Mouse (Mus musculus): ENCODE results near the gene Syne3. TPM values are rescaled to one million over a fixed set of nuclear protein-coding genes. Genes with fewer than 3 reads are reported as not detected.

Gene Syne3
- polyA plus RNA-seq, 1 experiment from 2014 or later = 0.29 TPM

DNA sequence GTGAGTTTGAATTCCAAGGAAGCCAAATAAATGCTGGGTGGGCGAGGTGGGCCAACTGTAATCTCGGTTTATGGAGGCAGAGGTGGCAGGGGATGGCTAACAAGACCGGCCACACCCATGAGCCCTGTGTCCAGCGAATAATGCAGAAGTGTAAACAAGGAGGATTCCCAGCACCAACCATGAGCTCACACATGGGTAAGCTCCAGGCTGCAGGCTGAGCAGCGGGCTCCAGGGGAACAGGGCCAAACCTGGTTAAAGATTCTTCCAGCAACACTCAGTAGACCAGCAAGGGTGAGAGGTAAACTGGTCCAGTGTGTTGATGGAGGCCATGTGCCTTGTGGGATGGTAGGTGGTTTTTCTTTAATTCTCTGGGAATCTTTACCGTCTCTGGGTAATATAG is 53.2 kb downstream of the Syne3 start:
- no peak for ATAC-seq (ENCODE audit: insufficient read depth)
- peaks cover 13% of the 10 kb centered on the region; the same call in 1 of the 2 replicates for H3K27me3 ChIP-seq (ENCODE audit: insufficient read depth, low read length)
- no peak overlapping the region for H3K9ac ChIP-seq
- H3K4me3 ChIP-seq (ENCODE audit: low read depth, low read length) = no peak overlapping the region
- no peaks in the 10 kb centered on the region for H3K36me3 ChIP-seq (ENCODE audit: insufficient read depth)
- no peaks in the 10 kb centered on the region for H3K9me3 ChIP-seq (ENCODE audit: low read depth, low read length)
- H3K4me1 ChIP-seq (ENCODE audit: insufficient read depth) = no peaks in the 10 kb centered on the region
- WGBS = 61% methylated on average over 6 of the region's 6 CpGs
- H3K4me2 ChIP-seq = no peak overlapping the region
- no peak for TF ChIP-seq CTCF (IDR thresholded peaks at IDR 0.05; ENCODE audit: low read depth)
- no peak overlapping the region for H3K27ac ChIP-seq (ENCODE audit: low read depth)
- DNase-seq = no peak

DNA sequence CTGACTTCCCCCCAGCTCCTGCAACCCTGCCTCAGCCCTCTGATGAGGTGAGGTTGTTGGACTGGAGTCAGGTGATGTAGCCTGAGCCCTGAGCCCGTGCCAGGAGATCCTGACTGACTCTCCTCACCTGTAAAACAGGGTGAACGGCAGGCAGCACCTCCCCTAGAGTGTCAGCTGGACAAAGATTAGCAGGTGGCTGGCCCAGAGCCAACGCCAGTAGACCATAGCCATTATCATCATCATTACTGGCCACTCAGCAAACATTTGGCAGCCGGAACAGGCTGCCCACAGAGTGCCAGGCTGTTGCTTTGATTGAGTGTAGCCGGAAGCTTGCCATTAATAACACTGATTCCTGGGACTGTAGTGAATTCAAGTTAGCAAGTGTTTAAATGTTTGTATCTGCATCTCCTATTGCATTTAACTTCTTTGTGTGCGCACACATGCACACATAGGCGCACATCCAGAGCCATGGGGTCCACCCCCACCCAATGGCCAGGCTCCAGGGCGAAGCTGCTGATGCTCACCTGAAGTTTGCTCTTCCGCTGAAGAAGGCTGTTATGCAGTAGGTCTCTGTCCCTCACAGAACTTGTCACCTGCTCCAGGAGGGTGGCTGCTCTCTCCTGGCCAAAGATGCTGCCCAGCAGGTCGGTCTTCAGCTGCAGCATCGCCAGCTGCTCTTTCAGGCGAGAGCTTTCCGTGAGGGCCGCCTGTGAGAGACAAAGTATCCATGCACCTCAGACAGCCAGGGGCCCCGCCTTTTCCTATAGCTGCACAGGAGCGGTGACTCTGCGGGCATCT is 54.4 kb downstream of the Syne3 start:
- DNase-seq (peak; percentile 48), ATAC-seq (ENCODE audit: insufficient read depth) (peak; percentile 20; the same call in 1 of the 2 replicates)
- WGBS = 52% methylated on average over 17 of the region's 17 CpGs
- H3K27ac ChIP-seq (ENCODE audit: low read depth) = no peak overlapping the region
- no peak overlapping the region for H3K9ac ChIP-seq
- H3K9me3 ChIP-seq (ENCODE audit: low read depth, low read length) = no peaks in the 10 kb centered on the region
- no peak overlapping the region for H3K4me2 ChIP-seq
- no peaks in the 10 kb centered on the region for H3K36me3 ChIP-seq (ENCODE audit: insufficient read depth)
- H3K4me3 ChIP-seq (ENCODE audit: low read depth, low read length) = no peak overlapping the region
- no peak for TF ChIP-seq CTCF (IDR thresholded peaks at IDR 0.05; ENCODE audit: low read depth)
- no peaks in the 10 kb centered on the region for H3K4me1 ChIP-seq (ENCODE audit: insufficient read depth)
- H3K27me3 ChIP-seq (ENCODE audit: insufficient read depth, low read length) = peaks cover 13% of the 10 kb centered on the region; the same call in 1 of the 2 replicates

DNA sequence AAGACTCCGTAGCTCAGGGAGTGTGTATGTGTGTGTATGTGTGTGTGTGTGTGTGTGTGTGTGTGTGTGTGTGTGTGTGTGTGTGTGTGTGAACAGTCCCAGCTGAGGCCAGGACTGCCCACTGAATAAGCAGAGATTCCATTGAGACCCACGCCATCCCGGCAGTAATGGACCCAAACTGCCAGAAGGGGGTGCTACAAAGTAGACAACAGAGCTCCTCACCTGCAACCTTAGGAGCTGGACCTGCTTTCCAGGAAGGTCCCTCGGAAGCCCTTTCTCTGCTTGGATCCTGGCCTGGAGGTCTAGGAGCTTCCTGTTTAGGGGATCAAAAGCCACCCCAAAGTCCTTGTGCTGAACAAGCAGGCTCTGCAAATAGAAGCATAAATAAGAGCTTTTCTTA is 55.7 kb downstream of the Syne3 start:
- Histone ChIP-seq H3K4me1 (ENCODE audit: insufficient read depth) (no peaks in the 10 kb centered on the region), H3K4me3 (ENCODE audit: low read depth, low read length) (no peak overlapping the region), H3K9me3 (ENCODE audit: low read depth, low read length) (no peaks in the 10 kb centered on the region), H3K36me3 (ENCODE audit: insufficient read depth) (no peaks in the 10 kb centered on the region), H3K27ac (ENCODE audit: low read depth) (no peak overlapping the region), H3K4me2 (no peak overlapping the region), H3K9ac (no peak overlapping the region), H3K27me3 (ENCODE audit: insufficient read depth, low read length) (0 out of 2 replicates have a peak, but pooled peaks cover 4% of the 10 kb centered on the region)
- TF ChIP-seq CTCF (IDR thresholded peaks at IDR 0.05; ENCODE audit: low read depth) = peak; percentile 68
- 12% methylated on average over 4 of the region's 4 CpGs for WGBS
- ATAC-seq (ENCODE audit: insufficient read depth) (no peak), DNase-seq (peak; percentile 74)

DNA sequence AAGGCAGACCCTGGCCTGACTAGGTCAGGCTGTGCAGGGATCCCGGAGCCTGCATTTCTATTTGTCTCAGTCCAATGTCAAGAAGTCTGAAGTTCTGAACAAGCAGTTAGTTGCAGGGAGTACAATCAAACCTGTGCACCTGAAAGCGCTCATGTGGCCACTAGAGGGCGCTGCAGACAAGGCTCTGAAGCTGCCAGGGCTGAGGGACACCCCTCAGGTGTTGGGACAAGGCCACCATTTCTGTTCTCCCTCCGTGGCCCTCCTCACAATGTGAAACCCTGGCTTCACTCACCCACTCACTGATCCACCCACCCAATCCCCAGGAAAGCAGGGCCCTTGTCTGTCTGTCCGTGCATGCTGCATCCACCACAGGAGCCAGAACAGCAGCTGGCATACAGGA is 57.2 kb downstream of the Syne3 start:
- H3K4me3 ChIP-seq (ENCODE audit: low read depth, low read length) = no peak overlapping the region
- no peaks in the 10 kb centered on the region for H3K36me3 ChIP-seq (ENCODE audit: insufficient read depth)
- H3K4me2 ChIP-seq = no peak overlapping the region
- H3K9me3 ChIP-seq (ENCODE audit: low read depth, low read length) = no peaks in the 10 kb centered on the region
- no peak overlapping the region for H3K27ac ChIP-seq (ENCODE audit: low read depth)
- peak; percentile 96 for TF ChIP-seq CTCF (IDR thresholded peaks at IDR 0.05; ENCODE audit: low read depth)
- ATAC-seq (ENCODE audit: insufficient read depth) (0 out of 2 replicates have a peak, but pooled peaks have one; percentile 47), DNase-seq (peak; percentile 86)
- no peak overlapping the region for H3K9ac ChIP-seq
- no peaks in the 10 kb centered on the region for H3K27me3 ChIP-seq (ENCODE audit: insufficient read depth, low read length)
- WGBS = 16% methylated on average over 5 of the region's 5 CpGs
- H3K4me1 ChIP-seq (ENCODE audit: insufficient read depth) = no peaks in the 10 kb centered on the region

DNA sequence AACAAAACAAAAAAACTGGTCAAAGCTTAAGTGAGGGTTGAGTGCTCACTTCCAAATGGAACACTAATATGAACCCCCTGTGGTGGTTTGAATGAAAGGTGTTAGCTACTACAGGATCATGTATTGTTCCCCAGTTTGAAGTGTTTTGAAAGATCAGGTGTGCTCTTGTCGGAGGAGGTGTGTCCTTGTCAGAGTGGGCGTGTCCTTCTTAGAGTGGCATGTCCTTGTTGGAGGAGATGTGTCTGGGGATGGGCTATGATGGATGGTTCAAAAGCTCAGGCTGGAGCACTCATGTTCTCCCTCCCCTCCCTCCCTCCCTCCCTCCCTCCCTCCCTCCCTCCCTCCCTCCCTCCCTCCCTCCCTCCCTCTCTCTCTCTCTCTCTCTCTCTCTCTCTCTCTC is 61.7 kb downstream of the Syne3 start:
- no peaks in the 10 kb centered on the region for H3K27me3 ChIP-seq (ENCODE audit: insufficient read depth, low read length)
- H3K27ac ChIP-seq (ENCODE audit: low read depth) = no peak overlapping the region
- no peak for DNase-seq
- H3K4me3 ChIP-seq (ENCODE audit: low read depth, low read length) = no peak overlapping the region
- no peaks in the 10 kb centered on the region for H3K4me1 ChIP-seq (ENCODE audit: insufficient read depth)
- 77% methylated on average over 2 of the region's 2 CpGs for WGBS
- no peak for TF ChIP-seq CTCF (IDR thresholded peaks at IDR 0.05; ENCODE audit: low read depth)
- no peak overlapping the region for H3K4me2 ChIP-seq
- H3K9me3 ChIP-seq (ENCODE audit: low read depth, low read length) = no peaks in the 10 kb centered on the region
- no peaks in the 10 kb centered on the region for H3K36me3 ChIP-seq (ENCODE audit: insufficient read depth)
- ATAC-seq (ENCODE audit: insufficient read depth) = no peak
- no peak overlapping the region for H3K9ac ChIP-seq

DNA sequence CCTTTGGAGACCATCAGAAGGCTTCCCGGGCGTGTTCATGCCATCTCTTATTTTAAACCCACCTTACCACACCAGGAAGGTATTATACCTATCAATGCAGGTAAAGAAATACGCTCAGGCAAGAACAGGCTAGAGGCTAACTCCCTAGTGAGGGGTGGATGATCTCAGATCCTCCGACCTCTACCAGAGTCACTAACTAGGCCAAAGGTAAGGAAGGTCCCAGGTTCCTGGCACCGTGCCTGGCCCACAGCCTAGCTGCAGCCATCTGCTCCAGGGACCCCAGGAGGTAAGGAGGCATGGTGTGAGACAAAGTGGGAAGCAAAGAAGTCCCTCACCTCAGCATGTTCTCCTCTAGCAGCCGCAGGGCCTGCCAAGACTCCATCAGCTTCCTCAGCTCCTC is 63.4 kb downstream of the Syne3 start:
- Histone ChIP-seq H3K9me3 (ENCODE audit: low read depth, low read length) (no peaks in the 10 kb centered on the region), H3K36me3 (ENCODE audit: insufficient read depth) (no peaks in the 10 kb centered on the region), H3K4me2 (no peak overlapping the region), H3K27ac (ENCODE audit: low read depth) (no peak overlapping the region), H3K27me3 (ENCODE audit: insufficient read depth, low read length) (no peaks in the 10 kb centered on the region), H3K9ac (no peak overlapping the region), H3K4me3 (ENCODE audit: low read depth, low read length) (no peak overlapping the region), H3K4me1 (ENCODE audit: insufficient read depth) (no peaks in the 10 kb centered on the region)
- DNase-seq = no peak
- WGBS = 89% methylated on average over 6 of the region's 6 CpGs
- ATAC-seq (ENCODE audit: insufficient read depth) = no peak
- no peak for TF ChIP-seq CTCF (IDR thresholded peaks at IDR 0.05; ENCODE audit: low read depth)

DNA sequence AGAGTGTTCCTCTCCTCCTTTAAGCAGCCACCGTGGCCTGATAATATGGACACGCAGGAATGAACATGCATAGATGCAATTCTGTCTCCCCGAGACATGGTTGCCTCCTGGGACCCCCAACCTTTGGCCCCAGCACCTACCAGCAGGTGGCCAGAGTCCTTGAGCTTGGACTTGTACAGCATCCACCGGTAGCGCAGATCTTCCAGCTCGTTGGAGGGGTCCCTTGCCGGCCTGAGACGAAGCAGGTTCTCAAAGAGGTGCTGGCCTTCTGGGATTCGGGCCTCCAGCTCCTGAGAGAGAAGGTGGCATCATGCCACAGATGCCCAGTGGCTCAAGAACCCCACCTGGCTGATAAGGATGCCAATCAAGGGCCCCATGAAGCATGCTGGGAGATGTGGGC is 69.1 kb downstream of the Syne3 start:
- no peak for TF ChIP-seq CTCF (IDR thresholded peaks at IDR 0.05; ENCODE audit: low read depth)
- no peak overlapping the region for H3K27ac ChIP-seq (ENCODE audit: low read depth)
- no peaks in the 10 kb centered on the region for H3K4me1 ChIP-seq (ENCODE audit: insufficient read depth)
- 0 out of 2 replicates have a peak, but pooled peaks cover 3% of the 10 kb centered on the region for H3K9me3 ChIP-seq (ENCODE audit: low read depth, low read length)
- DNase-seq (no peak), ATAC-seq (ENCODE audit: insufficient read depth) (no peak)
- 79% methylated on average over 9 of the region's 9 CpGs for WGBS
- H3K4me3 ChIP-seq (ENCODE audit: low read depth, low read length) = no peak overlapping the region
- H3K9ac ChIP-seq = no peak overlapping the region
- no peaks in the 10 kb centered on the region for H3K36me3 ChIP-seq (ENCODE audit: insufficient read depth)
- H3K27me3 ChIP-seq (ENCODE audit: insufficient read depth, low read length) = no peaks in the 10 kb centered on the region
- no peak overlapping the region for H3K4me2 ChIP-seq

Measured in lung, embryonic 14.5 days (tissue).